Mouse (Mus musculus) layer of hippocampus, postnatal 36 days (tissue): ENCODE results near the gene Gm20390. TPM values are rescaled to one million over a fixed set of nuclear protein-coding genes. Genes with fewer than 3 reads are reported as not detected.

Source experiments
- total RNA-seq, 2 experiments: library from RNA; stranded (reverse); gene quantifications; 2 replicates each; pipeline ENCODE4 v1.2.3; 2021

Gene Gm20390
- total RNA-seq, 2 experiments from 2014 or later, result 123 to 125 TPM

Other genes starting within 250 kb of the Gm20390 start
- gene Utp18, start 82.5 kb downstream of the Gm20390 start, total RNA-seq, result 10 to 100 TPM; 23.6 to 26.1 TPM
- 10 to 100 TPM; 36.3 to 39.3 TPM for gene Mbtd1, start 82.4 kb downstream of the Gm20390 start, total RNA-seq
- 10 to 100 TPM; 77.8 to 91.6 TPM for gene Nme2, start 12.0 kb downstream of the Gm20390 start, total RNA-seq
- 10 to 100 TPM; 56.9 to 82.9 TPM for gene Nme1, start 228 bp upstream of the Gm20390 start, total RNA-seq
- 100 to 1,000 TPM; 217 to 221 TPM for gene Spag9, start 27.8 kb upstream of the Gm20390 start, total RNA-seq
- 10 to 100 TPM; 37.5 to 37.7 TPM for gene Tob1, start 243.2 kb upstream of the Gm20390 start, total RNA-seq